In genomic region chr12:13150751-13151150, GRCm38 (mm10) we compare ENCODE assay signal across 18 mouse cellular contexts.
DNase-seq lines count a peak whose midpoint lies in the region; ATAC-seq and TF ChIP-seq lines count a peak whose summit lies in the region.
"Had no signal": no experiment of that assay in that cellular context is flagged by ENCODE, and none has a peak within 500 bp of the region (broad histone marks: within the 10 kb centered on the region; RNA-seq: fewer than 3 reads in every experiment).

No protein-coding gene starts in this region.

- H3K9ac ChIP-seq in hindbrain, postnatal 0 days (replicated peaks; ENCODE audit: low read length): no peak overlapping the region
- H3K9ac ChIP-seq: embryonic facial prominence, embryonic 12.5 days; limb, embryonic 12.5 days; midbrain, embryonic 13.5 days; stomach, embryonic 15.5 days had no signal

- H3K27ac ChIP-seq in hindbrain, postnatal 0 days: no peak overlapping the region
- H3K27ac ChIP-seq: embryonic facial prominence, embryonic 12.5 days; hindbrain, embryonic 10.5 days; left cerebral cortex, adult 2 months; limb, embryonic 12.5 days; macrophage; midbrain, embryonic 13.5 days; stomach, embryonic 15.5 days had no signal

- TF ChIP-seq CTCF in hindbrain, postnatal 0 days (IDR thresholded peaks at IDR 0.05; ENCODE audit: low read depth): no peak

- ATAC-seq in hindbrain, postnatal 0 days: no peak
- ATAC-seq: activated CD4-positive, CD25-positive, alpha-beta regulatory T cell, adult 4 months; midbrain, embryonic 13.5 days had no signal

- H3K4me3 ChIP-seq in hindbrain, postnatal 0 days (ENCODE audit: low read length): no peak overlapping the region
- H3K4me3 ChIP-seq: embryonic facial prominence, embryonic 12.5 days; hindbrain, embryonic 10.5 days; left cerebral cortex, adult 2 months; limb, embryonic 12.5 days; midbrain, embryonic 13.5 days; stomach, embryonic 15.5 days had no signal

- H3K4me1 ChIP-seq in hindbrain, postnatal 0 days (ENCODE audit: insufficient read depth, low read length): no peaks in the 10 kb centered on the region
- H3K4me1 ChIP-seq: midbrain, embryonic 13.5 days; stomach, embryonic 15.5 days had no signal

- intact Hi-C loops in heart, postnatal 10 days (cut with DNase I): no loop called here
- intact Hi-C loops in heart, postnatal 14 days (cut with DNase I): loop anchor here (5.0 kb wide), 1 partner anchor 62 kb away; no protein-coding TSS in a partner anchor

- no peaks in the 10 kb centered on the region for H3K36me3 ChIP-seq in hindbrain, postnatal 0 days (ENCODE audit: insufficient read depth, low read length)
- H3K36me3 ChIP-seq: embryonic facial prominence, embryonic 12.5 days; hindbrain, embryonic 10.5 days; limb, embryonic 12.5 days; midbrain, embryonic 13.5 days; stomach, embryonic 15.5 days had no signal

- peak; percentile 36 to 39 for DNase-seq in heart, postnatal 10 days
- no peak for DNase-seq in heart, postnatal 14 days
- peak; percentile 43 for DNase-seq in 3T3-L1 (ENCODE audit: low read depth, low spot score)
- peak; percentile 47 for DNase-seq in adrenal gland, postnatal 10 days
- DNase-seq in kidney, postnatal 36 days: peak; percentile 21 to 32
- no peak for DNase-seq in frontal cortex, postnatal 36 days (ENCODE audit: low spot score in 2 of 2)
- DNase-seq in hindbrain, postnatal 0 days (ENCODE audit: low spot score): no peak
- DNase-seq in layer of hippocampus, adult 9-10 months (ENCODE audit: low spot score): no peak
- DNase-seq: cerebellum, postnatal 14 days; thymus, postnatal 14 days had no signal

- no peaks in the 10 kb centered on the region for H3K27me3 ChIP-seq in hindbrain, postnatal 0 days (ENCODE audit: insufficient read depth, low read length)
- H3K27me3 ChIP-seq: embryonic facial prominence, embryonic 12.5 days; midbrain, embryonic 13.5 days; stomach, embryonic 15.5 days had no signal

- no peaks in the 10 kb centered on the region for H3K9me3 ChIP-seq in hindbrain, postnatal 0 days (ENCODE audit: low read length)
- H3K9me3 ChIP-seq: embryonic facial prominence, embryonic 12.5 days; hindbrain, embryonic 10.5 days; limb, embryonic 12.5 days; midbrain, embryonic 13.5 days; stomach, embryonic 15.5 days had no signal

- 71% methylated on average over 4 of the region's 4 CpGs for WGBS in hindbrain, postnatal 0 days

- no peak overlapping the region for H3K4me2 ChIP-seq in hindbrain, postnatal 0 days (ENCODE audit: low read depth, low read length)
- H3K4me2 ChIP-seq: embryonic facial prominence, embryonic 12.5 days; limb, embryonic 12.5 days; midbrain, embryonic 13.5 days; stomach, embryonic 15.5 days had no signal

Comparison
In these comparisons a context has a peak if more than half of its experiments do, and no peak if none do; other contexts are left out.
1. DNase-seq: peak in heart, postnatal 10 days (2 of 2), 3T3-L1 (single experiment), adrenal gland, postnatal 10 days (single experiment) and kidney, postnatal 36 days (2 of 2); none in heart, postnatal 14 days (0 of 2), frontal cortex, postnatal 36 days (0 of 2), hindbrain, postnatal 0 days (single experiment) and layer of hippocampus, adult 9-10 months (single experiment).